Mouse (Mus musculus) lung, postnatal 0 days (tissue): Measurements from ENCODE around the gene Asnsd1.
"Not testable (repeated sequence)": the region's sequence is repeated elsewhere in the genome, so short reads cannot be mapped to it uniquely, and the experiment has no call there.

Experiments
- CTCF ChIP-seq: IDR thresholded peaks from 2 replicates; pipeline ENCODE4 v1.5.1; 2016; ENCODE audit warnings: antibody characterized with exemption, mild to moderate bottlenecking
- EP300 ChIP-seq: IDR thresholded peaks from 2 replicates; pipeline ENCODE4 v1.6.1; 2016; ENCODE audit warnings: antibody characterized with exemption, mild to moderate bottlenecking, control low read depth

- TF ChIP-seq CTCF, EP300: not testable (repeated sequence)
These were observed 15.1 kb downstream of the Asnsd1 start for GRCm38 (mm10) chr1:53337403-53337802.
